Mouse (Mus musculus): Measurements from ENCODE around the gene Coasy.

DNA sequence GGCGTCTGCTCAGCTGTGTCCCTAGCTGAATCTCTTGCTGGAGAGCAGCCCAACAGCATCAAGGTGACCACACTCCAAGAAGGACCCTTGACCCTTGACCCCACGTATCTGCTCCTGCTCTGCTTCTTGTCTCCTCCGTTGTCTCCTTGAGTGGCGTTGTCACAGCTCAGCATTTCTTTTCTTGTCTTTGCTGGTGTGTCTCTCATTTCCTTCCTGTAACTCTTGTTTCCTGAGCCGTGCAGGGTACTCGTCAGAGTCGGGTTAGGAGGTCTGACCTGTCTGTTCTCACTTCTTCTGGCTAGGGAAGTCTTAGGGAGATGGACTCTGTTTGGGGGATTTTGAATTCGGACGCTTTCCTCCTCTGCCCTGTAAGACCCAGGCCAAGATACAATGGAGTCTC, 35.9 kb upstream of the Coasy start:
- TF ChIP-seq CTCF (IDR thresholded peaks at IDR 0.05; ENCODE audit: low read depth): no peak
- TF ChIP-seq EP300 (optimal IDR thresholded peaks at IDR 0.05): no peak
